Mouse (Mus musculus) left cerebral cortex, postnatal 4 days (tissue): ENCODE results near the gene Kcnb1. TPM values are rescaled to one million over a fixed set of nuclear protein-coding genes. Genes with fewer than 3 reads are reported as not detected.

Experiments
- DNase-seq: peaks from one replicate; pipeline ENCODE4 v3.0.0-alpha.2; 2022
- intact Hi-C: fragments of 180-260 bp; cut with DNase I; formaldehyde crosslinking; loops from one replicate; pipeline ENCODE4 v1.15.1; 2025
- total RNA-seq, 2 experiments: library from RNA; stranded (reverse); gene quantifications; 2 replicates each; pipeline ENCODE4 v1.2.3; 2021

Kcnb1 gene
- 10 to 100 TPM; 46.5 to 50.9 TPM for total RNA-seq

DNA sequence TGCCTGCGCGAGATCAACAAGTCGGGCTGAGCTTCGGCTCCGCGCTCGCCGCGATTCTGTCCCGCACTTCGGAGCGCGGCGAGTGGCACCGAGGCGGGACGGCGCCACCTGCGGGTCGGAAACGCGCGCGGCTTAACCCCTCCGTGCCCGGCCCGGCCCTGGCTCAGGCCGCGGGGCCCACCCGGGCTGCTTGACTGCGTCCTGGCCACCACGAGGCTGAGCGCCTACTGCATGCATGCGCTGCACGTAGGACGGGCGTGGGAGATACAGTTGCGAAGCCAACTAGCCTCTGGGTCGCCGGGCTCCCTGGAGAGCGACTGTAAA is at the start of gene Kcnb1:
Kcnb1 (minus strand) TSS at position 80 of the 324 bp plus-strand sequence.
- intact Hi-C loops, result loop anchor here (5.0 kb wide), 1 partner anchor 118 kb away; no protein-coding TSS in a partner anchor
- DNase-seq, result peak; percentile 79

DNA sequence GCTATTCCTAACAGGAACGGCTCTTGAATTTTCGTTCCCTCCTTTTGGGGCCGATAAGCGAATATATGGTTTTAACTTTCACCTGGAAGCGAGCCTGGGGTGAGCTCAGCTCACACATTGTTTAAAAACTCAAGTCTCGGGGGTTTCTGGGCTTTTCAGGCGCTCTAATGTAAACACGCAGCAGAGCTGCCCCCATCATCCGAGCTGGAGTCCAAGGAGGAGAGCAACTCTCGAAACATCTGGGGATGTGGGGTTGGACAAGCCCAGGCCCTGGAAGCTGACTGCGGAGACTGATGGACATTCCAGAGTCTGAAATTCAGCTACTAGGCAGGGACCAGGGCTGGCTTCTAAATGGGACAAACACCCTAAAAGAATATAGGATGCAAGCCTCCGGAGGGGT is 49.3 kb upstream of the Kcnb1 start:
- intact Hi-C loops, result no loop called here
- no peak for DNase-seq

DNA sequence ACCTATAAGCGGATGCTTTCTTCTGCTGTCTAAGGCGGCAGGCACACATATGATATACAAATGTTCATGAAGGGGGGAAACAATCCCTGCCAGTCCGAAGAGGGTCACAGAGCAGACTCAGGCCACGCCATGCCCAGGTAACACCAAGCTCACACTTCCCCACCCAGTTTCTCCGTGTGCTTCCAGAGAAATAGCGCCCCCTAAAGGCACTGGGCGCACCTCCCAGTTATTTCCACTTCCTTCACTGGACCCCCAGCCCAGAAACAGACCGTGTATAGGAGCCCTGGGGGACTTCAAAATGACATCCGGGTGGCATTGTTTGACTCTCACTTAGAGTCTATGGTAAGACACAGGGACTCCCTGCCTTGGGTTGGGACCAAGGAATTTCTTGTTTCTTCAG is 47.3 kb upstream of the Kcnb1 start:
- DNase-seq, result no peak
- intact Hi-C loops, result no loop called here

DNA sequence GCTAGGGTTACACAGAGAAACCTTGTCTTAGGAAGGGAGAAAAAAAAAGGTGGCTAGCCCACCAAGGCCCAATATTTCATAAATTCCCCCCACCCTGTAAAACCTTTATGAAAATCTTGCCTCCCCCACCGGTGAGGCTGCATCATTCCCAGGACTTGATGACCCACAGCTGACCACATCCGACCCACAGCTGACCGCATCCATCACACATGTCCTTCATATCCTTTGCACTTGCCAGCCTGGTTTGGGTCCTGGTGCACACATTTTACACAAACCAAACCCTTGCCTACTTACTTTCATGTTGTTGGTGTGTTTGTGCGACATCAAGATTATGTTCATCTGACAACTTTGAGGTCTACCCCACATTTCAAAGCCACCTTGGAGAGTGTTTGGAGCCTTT is 46.2 kb upstream of the Kcnb1 start:
- no peak for DNase-seq
- intact Hi-C loops, result no loop called here

DNA sequence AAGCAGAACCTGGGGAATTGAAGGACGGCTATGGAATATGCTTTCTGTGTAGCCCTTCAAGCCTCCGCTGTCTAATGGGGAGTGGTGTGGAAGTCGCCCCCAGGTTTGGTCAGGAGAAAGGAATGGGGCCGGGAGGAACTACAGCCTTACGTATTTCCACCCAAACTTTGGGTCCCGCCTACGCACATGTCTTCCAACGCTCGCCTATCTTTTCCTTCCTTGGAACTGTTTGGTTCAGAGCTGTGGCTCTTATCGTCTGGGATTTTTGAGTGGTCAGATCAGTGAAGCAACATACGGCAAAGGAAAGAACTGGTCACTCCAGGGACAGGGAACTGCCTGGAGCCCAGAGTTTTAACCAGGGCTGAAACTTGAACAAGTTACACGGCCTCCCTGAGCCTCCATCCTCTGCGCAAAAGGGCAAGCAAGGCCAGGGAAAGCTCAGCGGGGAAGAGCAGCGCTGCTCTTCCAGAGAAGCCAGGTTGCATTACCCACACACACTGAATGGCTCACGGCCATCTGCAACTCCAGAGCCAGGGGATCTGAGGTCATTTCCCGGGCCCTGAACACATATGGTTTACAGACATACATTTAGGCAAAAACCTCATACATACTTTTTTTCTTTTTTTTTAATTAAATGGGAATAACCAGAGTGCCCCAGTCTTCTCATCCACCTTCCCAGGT is 45.5 kb upstream of the Kcnb1 start:
- intact Hi-C loops, result no loop called here
- DNase-seq, result no peak

DNA sequence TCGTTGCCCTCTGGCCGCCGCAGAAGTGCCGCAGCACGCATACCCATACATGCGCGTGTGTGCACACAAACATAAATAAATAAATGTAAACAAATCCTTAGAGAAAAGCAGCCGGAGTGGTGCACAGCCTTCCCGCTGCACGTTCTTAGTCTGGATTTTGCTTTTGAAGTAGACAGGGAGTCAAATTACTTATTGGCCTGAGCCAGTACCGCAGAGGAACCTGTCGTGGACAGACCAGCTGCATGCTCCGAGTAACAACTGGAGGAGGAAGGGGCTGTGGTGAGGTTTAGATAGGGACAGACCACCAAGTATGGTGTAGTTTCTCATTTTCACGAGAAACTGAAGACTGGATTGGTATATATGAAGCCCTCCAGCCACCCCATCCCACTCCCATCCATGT is 43.8 kb upstream of the Kcnb1 start:
- DNase-seq, result no peak
- intact Hi-C loops, result no loop called here

DNA sequence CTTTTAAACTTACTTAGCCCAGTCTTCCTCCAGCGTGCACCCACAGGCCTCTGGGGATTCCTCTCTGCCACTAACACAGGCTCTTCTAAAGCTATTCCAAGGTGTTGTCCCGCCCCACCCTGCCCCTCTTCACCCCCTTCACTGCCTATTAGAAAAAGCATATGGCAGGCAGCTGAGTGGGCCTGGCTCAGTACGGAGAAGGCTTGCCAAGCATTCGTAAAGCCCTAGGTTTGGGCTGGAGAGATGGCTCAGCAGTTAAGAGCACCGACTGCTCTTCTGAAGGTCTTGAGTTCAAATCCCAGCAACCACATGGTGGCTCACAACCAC is 43.0 kb upstream of the Kcnb1 start:
- intact Hi-C loops, result no loop called here

DNA sequence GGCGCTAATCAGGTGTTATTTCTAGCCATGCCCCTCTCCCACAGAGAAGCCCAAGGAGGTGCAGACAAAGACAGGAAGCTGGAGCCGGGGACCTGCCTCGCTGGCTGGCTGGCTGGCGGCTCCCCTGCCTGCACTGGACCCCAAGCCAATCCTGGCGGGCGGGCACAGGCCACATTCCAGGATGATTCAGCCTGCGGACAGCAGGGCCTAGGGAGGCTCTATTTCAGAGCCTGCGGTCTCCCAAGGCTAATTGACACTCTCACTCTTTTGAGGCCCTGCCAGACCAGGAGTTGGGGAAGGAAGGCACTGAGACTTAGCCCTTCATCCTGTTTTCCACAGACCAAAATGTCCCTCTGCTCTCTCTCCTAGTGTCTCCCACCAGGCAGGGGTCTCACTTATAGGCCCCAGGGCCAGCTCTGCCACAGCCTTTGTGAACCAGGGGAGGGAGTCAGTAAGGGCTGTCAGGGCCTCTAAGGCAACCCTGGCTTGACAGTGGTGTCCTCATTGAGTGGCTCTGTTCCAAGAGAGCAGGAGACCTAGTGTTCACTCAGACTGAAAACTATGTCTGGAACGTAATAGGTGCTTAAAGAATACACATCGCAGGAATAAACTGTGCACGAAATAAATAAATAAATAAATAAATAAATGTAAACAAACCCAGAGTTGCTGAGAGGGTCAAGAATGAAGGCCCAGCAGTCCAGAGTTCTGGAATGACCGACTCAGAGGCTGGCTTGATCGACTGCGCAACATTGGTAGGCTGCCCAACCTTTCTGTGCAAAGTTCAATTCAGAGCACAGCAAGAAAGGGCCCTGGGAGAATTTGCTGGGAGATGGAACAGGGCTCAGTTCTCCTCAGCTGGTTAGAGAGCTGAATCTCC is 42.4 kb upstream of the Kcnb1 start:
- DNase-seq, result no peak
- intact Hi-C loops, result no loop called here

More for the DNA sequence above, 43.0 kb upstream of the Kcnb1 start:
- DNase-seq, result no peak

DNA sequence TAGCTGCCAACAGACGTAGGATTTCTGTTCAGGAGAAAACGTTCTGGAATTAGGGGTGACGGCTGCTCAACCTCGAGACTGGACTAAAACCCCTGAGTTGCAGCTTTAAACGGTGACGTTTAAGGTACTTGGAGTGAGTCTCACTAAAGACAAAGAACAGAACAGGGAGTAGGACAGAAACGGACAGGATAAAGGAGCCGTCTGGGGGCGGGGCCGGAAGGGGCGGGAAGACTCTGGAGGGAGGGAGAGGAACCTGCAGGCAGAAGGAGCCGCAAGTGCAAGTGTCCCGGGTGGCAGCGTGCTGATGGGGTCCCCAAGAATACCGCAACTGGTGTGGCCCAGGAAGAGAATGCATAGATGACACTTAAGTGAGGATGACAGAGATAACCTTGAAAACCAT is 40.6 kb upstream of the Kcnb1 start:
- intact Hi-C loops, result no loop called here
- DNase-seq, result no peak

DNA sequence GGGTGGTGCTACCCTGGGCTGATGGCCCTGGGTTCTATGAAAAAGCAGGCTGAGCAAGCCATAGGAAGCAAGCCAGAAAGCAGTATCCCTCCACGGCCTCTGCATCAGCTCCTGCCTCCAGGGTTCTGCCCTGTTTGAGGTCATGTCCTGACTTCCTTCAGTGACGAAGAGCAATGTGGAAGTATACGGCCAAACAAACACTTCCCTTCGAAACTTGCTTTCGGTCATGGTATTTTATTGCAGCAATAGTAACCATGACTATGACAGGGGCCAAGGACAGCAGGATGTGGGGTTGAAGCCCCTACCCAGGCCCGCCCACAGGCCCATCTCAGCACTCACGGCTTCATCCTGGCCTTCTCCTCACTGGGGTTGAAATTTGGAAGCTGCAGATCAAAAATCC is 35.0 kb upstream of the Kcnb1 start:
- intact Hi-C loops, result loop anchor here (5.0 kb wide), 1 partner anchor 192 kb away; no protein-coding TSS in a partner anchor
- no peak for DNase-seq

DNA sequence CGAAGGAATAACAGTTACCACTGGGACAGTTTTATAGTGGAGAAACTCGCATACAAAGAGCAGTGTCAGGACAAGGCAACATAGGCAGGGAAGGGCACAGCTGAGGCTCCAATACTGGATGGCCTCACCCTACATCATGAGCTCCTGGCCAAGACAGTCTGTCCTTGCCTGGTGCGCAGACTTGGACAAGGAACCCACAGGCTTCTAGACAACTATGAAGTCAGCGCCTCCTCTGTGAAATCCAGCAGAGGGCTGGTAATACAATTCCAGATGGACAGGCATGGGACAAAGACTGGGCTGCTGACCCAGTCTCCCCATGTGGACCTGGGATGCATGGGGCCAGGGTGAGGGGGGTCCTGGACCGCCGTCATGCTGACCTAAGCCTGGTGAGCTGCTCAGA is 34.2 kb upstream of the Kcnb1 start:
- no peak for DNase-seq
- intact Hi-C loops, result loop anchor here (5.0 kb wide), 1 partner anchor 193 kb away; no protein-coding TSS in a partner anchor

DNA sequence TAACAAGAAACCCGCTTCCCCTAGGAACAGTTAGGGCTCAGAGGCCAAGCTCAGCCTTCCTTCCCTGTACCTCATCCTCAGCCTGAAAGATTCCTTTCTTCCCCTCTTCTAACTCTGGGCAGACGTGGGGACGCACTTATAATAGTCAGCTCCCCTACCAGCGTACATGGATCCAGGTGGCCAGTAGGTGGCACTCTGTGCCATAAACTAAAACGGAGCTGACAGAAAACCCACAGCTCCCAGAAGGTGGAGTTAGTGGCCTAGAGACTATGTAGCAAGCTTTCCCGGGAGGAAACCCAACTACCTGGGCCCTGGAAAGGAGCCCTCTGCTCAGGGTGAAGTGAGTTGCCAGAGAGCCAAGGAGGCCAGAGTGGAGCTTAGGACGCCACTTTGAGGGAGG is 32.2 kb upstream of the Kcnb1 start:
- DNase-seq, result peak; percentile 80
- intact Hi-C loops, result loop anchor here (2.0 to 5.0 kb wide), 2 partner anchors 57 to 195 kb away; no protein-coding TSS in a partner anchor

DNA sequence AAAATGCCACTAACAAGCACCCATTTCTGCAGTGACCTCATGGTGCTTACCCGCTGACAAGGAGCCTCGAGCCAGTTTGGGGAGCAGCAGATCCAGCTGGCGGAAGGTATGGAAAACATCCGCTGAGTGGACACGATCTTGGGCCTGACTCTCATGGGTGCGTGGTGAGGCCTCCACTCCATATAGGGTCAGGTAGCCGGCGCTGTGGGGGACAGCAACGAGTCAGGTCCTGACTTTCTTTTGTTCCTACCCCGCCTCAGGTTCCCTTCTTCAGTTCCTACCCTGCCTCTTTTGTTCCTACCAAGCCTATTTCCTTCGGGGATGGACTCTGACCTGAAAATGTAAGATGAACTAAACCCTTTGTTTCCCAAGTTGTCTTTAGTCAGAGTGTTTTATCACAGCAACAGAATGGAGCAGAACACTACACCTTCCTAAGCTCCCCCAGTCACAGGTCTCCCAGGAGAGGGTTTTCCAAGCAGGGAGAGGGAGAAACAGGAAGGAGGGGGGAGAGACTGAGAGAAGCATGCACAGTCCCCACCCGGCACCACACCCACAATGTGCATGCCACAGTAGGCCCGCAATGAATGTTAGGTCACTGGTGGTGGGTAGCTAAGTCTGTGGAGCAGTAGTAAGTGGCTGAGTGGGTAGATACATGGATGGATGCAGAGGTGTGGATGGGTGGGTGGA is 31.3 kb upstream of the Kcnb1 start:
- intact Hi-C loops, result loop anchor here (5.0 kb wide), 1 partner anchor 196 kb away; no protein-coding TSS in a partner anchor
- no peak for DNase-seq

DNA sequence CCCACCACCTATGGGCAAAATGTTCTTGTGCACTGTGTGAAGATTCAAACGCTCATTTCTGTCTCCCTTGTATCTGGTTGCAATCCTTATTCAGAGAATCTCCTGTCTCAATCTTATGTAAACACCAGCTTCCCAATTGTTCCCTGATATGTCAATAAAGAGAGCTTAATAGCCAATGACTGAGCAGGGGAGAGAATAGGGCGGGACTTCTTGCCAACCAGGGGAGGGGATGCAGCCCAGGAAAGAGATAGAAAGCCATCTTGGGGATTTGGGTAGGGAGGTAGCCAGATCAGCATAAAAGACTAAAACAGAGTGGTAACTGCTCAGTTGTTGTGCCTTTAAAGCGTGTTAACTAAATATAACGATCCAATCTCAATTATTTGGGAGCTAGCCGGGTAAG is 30.8 kb upstream of the Kcnb1 start:
- no peak for DNase-seq
- intact Hi-C loops, result loop anchor here (5.0 kb wide), 1 partner anchor 197 kb away; no protein-coding TSS in a partner anchor

DNA sequence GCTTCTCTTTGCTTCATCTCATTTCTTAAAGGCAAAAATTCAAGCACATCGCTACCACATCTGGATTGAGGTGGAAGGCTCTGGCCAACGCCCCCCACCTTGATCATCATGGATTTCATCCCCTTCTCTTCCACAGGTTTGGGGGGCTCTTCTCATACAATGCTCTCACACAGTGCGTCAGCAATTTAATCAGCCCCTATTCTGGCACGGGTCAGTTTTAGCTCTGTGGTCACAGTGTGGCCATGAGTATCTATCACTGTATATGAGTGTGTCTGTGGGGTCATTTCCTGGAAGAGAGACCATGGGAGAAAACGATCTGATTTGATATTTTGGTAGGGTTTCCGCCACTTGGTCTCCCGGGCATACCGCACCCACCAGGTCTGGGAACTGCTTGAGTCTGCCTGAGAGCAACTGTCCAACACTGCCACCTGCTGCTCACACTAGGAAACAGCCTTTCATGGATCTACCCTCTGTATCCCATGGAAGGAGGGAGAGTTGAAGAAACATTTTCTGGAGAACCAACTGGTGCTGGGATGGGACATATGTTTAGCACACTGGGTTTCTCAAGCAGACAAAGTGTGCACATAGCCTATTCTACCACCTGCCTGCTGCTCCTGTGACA is 29.3 kb upstream of the Kcnb1 start:
- DNase-seq, result peak; percentile 89
- intact Hi-C loops, result loop anchor here (1.0 kb wide), 1 partner anchor 147 kb away; no protein-coding TSS in a partner anchor

DNA sequence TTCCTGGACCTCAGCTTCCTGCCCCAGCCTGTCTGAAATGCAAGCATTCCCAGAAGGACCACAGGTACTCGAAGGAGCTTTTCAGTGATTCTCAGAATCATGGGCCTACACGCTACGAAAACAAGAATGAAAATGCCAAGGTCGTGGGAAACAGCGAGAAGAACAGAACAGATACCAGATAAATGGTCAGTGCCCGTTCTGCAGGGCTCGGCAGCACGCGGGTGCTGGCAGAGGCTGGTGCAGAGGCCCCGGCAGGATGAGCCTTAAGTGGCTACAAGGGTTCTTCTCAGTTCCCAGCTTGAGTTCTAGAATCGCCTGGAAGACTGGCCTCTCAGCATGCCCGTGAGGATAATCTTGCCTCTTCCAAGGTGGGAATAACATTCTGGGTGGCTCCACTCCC is 23.7 kb upstream of the Kcnb1 start:
- DNase-seq, result no peak
- intact Hi-C loops, result no loop called here

DNA sequence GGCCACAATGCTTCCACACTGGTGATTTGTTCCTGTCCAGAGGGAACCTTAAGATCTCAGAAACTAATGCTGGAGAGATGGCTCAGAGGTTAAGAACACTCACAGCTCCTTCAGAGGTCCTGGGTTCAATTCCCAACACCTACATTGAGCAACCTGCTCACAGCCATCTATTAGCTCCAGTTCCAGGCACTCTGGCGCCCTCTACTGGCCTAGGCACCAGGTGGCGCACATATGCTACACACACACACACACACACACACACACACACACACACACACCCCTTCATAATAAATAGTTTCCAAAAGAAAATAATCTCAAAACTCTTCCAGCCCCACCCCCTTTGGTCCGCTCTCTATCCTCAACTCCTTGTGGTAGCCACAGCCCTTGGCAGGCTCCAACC is 23.1 kb upstream of the Kcnb1 start:
- intact Hi-C loops, result no loop called here
- no peak for DNase-seq

DNA sequence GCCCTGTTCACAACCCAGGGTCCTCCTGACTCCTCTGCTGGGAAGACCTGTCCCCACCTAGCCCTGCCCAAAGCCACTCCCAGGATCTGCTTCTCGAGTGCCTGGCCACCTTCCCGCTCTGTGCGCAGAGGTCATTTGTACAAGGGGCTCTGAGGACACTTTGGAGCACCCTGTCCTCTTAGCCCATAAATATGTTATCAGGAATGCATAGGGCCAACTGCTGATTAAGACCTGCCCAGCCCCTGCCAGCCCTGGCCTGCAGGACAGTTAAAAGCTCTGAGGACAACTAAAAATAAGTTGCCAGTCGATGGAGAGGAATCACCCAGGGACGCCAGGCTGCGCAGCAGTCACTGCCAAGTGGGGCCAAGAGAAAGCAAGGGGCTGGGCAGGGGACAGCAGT is 22.6 kb upstream of the Kcnb1 start:
- no peak for DNase-seq
- intact Hi-C loops, result no loop called here

DNA sequence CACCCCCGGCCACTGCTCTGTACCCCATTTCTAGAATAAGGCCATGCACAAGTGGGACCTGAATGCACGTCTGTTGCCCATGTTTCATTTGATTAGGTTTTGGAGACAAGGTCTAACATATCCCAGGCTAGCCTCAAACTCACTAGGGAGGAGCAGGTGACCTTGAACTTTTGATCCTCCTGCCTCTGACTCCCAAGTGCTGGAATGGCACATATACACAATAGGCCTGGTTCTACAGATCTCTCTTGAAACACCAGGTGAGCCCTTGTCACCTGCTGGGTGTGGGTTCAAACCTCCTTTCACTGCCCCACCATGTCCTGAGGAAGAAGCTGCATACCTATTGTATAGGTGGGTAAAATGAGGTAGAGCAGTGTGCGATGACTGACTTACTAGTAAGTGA is 22.1 kb upstream of the Kcnb1 start:
- intact Hi-C loops, result no loop called here
- DNase-seq, result no peak

DNA sequence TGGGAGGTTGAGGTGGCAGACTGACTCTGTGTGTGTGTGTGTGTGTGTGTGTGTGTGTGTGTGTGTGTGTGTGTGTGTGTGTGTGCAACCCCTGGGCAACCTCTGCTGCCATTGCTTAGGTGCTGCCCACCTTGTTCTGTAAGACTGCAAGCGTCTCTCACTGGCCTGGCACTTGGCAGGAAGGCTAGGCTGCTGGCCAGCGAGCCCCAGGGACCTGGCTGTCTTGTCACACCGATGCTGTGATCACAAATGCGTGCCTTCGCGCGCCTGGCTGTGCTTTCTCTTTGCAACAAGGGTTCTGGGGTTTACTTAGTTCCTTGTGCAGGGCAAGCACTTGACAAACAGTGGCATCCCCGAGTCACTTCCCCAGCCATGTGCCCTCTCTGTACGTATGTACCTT is 19.9 kb upstream of the Kcnb1 start:
- intact Hi-C loops, result no loop called here
- DNase-seq, result peak; percentile 63

DNA sequence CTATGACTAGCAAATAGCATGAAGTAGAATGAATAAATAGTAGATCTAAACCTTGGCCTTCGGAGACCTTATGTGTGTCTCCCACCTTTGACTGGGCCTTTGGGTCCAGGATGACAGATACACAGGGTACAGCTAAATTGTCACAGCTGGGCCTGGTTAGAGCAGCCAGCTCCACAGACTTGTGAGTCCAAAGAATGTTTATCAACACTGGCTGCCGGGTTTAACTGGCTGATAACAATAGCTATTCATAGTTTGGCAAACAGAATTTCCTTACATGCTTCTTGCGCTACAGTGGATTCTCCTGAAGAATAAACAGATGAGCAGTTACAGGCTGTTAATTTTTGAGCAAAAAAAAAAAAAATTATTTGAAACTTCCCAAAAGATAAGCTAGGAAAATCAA is 19.0 kb upstream of the Kcnb1 start:
- intact Hi-C loops, result no loop called here
- DNase-seq, result no peak
